Mouse (Mus musculus) central nervous system, embryonic 14 days (tissue): ENCODE measurements around the gene Ghr. TPM values are rescaled to one million over a fixed set of nuclear protein-coding genes. Genes with fewer than 3 reads are reported as not detected.

ENCODE experiments used
- polyA plus RNA-seq: library from polyadenylated mRNA; depleted of rRNA; stranded (reverse); fragments of >200 nt; gene quantifications from 2 replicates; pipeline ENCODE4 v1.2.3, GENCODE M21; 2012; rRNA removed

The Ghr gene
- 6.4 and 12.4 TPM in 2 replicates for polyA plus RNA-seq

GRCm38 (mm10) chr15:3582807-3583636, at the start of gene Ghr:
Gene Ghr (minus strand): TSS chr15:3583492.

GRCm38 (mm10) chr15:3303426-3303825, 279.9 kb downstream of the Ghr start, which contains the start of gene Ccdc152:
Gene Ccdc152 (minus strand): TSS chr15:3303526.

GRCm38 (mm10) chr15:3268247-3268646, 315.0 kb downstream of the Ghr start, which contains the start of gene Selenop:
Gene Selenop (plus strand): TSS chr15:3268547.

